Mouse (Mus musculus) T-cell, adult 2 months (primary cell): ENCODE results near the gene Nr4a1.
A peak's percentile ranks its signal among the peaks of the same experiment; 100 is the strongest.

Experiments used
- DNase-seq: peaks from one replicate; pipeline ENCODE4 v3.0.0; 2022; ENCODE audit warnings: low spot score

The Nr4a1 gene

GRCm38 (mm10) chr15:101233183-101233582 lies 20.9 kb upstream of the Nr4a1 start:
- DNase-seq: no peak

- DNase-seq: no peak
These were observed 20.3 kb upstream of the Nr4a1 start for GRCm38 (mm10) chr15:101233641-101234275.

GRCm38 (mm10) chr15:101234611-101235341 lies 19.3 kb upstream of the Nr4a1 start:
- no peak for DNase-seq

- no peak for DNase-seq
These were observed 18.7 kb upstream of the Nr4a1 start for GRCm38 (mm10) chr15:101235342-101235698.

GRCm38 (mm10) chr15:101235728-101236327 lies 18.2 kb upstream of the Nr4a1 start:
- DNase-seq: no peak

- peak; percentile 61 for DNase-seq
These were observed 17.2 kb upstream of the Nr4a1 start for GRCm38 (mm10) chr15:101236878-101237277.

- DNase-seq: peak; percentile 61
These were observed 15.1 kb upstream of the Nr4a1 start for GRCm38 (mm10) chr15:101238885-101239511.

- DNase-seq: no peak
These were observed 14.2 kb upstream of the Nr4a1 start for GRCm38 (mm10) chr15:101239821-101240220.

- peak; percentile 84 for DNase-seq
These were observed 13.3 kb upstream of the Nr4a1 start for GRCm38 (mm10) chr15:101240799-101241204.

GRCm38 (mm10) chr15:101241236-101241635 lies 12.8 kb upstream of the Nr4a1 start:
- no peak for DNase-seq

- no peak for DNase-seq
These were observed 12.2 kb upstream of the Nr4a1 start for GRCm38 (mm10) chr15:101241853-101242252.

- peak; percentile 39 for DNase-seq
These were observed 11.4 kb upstream of the Nr4a1 start for GRCm38 (mm10) chr15:101242645-101243044.

GRCm38 (mm10) chr15:101244012-101244411 lies 10.1 kb upstream of the Nr4a1 start:
- no peak for DNase-seq

- DNase-seq: peak; percentile 98
These were observed 7.6 kb upstream of the Nr4a1 start for GRCm38 (mm10) chr15:101246231-101247154.

- peak; percentile 32 for DNase-seq
These were observed 6.9 kb upstream of the Nr4a1 start for GRCm38 (mm10) chr15:101247155-101247498.

- no peak for DNase-seq
These were observed 5.9 kb upstream of the Nr4a1 start for GRCm38 (mm10) chr15:101248029-101248710.

GRCm38 (mm10) chr15:101250220-101250800 lies 3.8 kb upstream of the Nr4a1 start:
- peak; percentile 37 for DNase-seq

- no peak for DNase-seq
These were observed 2.1 kb upstream of the Nr4a1 start for GRCm38 (mm10) chr15:101251930-101252329.

GRCm38 (mm10) chr15:101252614-101253013 lies 1.5 kb upstream of the Nr4a1 start:
- DNase-seq: no peak

GRCm38 (mm10) chr15:101253563-101253885 lies 545 bp upstream of the Nr4a1 start:
- no peak for DNase-seq

GRCm38 (mm10) chr15:101255842-101256462 lies 1.9 kb downstream of the Nr4a1 start:
- no peak for DNase-seq
